Mouse (Mus musculus) B cell, adult 67 days (primary cell): Measurements from ENCODE around the gene Ampd2. TPM values are rescaled to one million over a fixed set of nuclear protein-coding genes. Genes with fewer than 3 reads are reported as not detected.

Experiments
- total RNA-seq, 2 experiments: library from RNA; stranded (reverse); gene quantifications; 4 replicates each; pipeline ENCODE4 v1.2.4; 2023

Ampd2 gene
- 10 to 100 TPM; 26.9 to 27.9 TPM for total RNA-seq

DNA sequence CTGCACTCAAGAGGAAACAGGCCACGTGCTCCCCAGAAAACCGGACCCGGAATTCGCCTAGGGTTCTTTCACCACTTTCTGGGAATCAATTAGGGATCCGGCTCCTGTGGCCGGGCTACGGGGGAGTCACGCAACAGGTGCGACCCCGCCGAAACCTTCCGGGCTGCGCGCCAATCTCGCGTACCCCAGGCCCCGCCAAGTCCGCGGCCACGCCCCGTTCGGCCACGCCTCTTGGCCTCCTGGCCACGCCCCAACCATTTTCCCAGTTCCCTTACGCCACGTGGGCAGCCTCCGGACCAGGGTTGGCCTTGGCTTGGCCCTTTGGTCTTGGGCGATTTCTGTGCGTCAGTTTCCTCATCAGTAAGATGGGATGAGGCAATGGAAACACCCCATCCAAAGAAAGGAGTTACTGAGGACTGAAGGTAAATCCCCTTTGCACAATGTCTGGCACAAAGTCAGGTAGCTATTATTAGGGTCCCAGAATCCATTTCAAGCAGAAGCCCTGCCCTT lies at the start of gene Ampd2:
Gene Ampd2, minus strand, starts transcription at position 182 of the 510 bp plus-strand sequence.

DNA sequence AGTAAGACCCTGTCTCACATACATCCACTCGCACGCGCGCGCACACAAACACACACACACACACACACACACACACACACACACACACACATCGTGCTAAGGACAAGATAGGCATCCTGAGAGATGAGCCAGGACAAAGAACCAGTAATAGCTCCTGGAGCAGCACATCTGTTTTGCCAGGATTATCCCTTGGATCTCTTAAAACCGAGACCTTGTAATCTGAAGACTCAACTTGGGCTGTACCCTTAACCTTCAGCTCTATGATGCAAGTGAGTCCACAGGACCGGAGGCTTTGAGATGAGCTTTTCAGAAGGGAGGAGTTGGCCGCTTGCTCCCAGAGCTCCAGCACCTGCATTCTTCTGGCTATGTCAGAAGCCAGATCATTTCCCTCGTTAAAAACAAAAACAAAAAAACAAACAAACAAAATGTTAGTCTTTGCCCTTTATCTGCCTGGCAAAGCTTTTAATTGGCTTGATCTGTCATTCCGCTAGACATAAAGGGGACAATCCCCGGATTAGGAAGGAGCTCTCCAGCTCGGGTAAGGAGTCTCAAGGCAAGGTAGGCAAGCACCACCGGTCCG lies 6.2 kb upstream of the Ampd2 start, which contains the start of gene Gnat2:
Gene Gnat2, plus strand, starts transcription at position 254 of the 580 bp plus-strand sequence.

DNA sequence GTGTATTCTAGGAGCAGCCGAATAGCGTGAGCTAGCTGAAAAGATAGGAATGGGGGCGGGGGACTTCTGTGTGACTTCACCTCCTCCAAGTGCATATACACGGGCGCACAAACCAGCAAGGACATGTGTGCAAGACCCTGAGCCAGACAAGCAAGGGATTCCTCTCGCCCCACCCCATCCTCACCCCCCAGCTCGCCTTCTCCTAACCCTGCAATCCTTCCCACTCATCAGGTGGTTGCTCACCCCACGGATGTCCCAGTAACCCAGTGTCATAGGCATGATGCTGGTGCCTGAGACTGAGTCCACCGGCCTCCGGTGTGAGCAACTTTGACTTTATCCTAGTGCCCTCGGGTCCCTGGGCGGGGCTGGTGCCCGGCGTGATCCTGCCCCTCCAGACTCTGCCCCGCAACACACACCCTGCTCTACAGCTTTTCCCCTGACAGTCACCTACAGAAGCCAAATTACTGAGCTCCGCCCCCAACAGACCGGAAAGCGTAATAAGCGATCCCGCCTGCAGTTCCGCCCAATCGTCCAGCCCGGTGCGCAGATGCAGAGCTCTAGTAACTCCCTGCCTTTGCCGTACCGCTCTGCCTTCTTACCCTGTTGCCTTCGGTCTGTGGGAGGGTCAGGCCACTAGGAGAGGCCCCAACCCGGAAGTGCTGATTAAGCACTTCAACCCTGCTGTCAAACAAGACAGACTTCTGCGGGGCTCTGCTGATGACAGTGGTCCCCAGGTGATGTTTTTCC lies 41.9 kb downstream of the Ampd2 start, which contains the start of gene Gstm4:
Gene Gstm4, minus strand, starts transcription at position 501 of the 747 bp plus-strand sequence.

Other genes starting within 250 kb of the Ampd2 start
- gene Eps8l3, start 209.4 kb downstream of the Ampd2 start, total RNA-seq = not detected
- not detected for gene Gstm5, start 190.8 kb downstream of the Ampd2 start, total RNA-seq
- gene Gstm7, start 154.8 kb downstream of the Ampd2 start, total RNA-seq = 1 to 10 TPM; 3.5 to 4.6 TPM
- gene Gstm6, start 142.9 kb downstream of the Ampd2 start, total RNA-seq = not detected
- gene Gstm3, start 117.4 kb downstream of the Ampd2 start, total RNA-seq = not detected
- gene Gstm2, start 100.2 kb downstream of the Ampd2 start, total RNA-seq = not detected
- 10 to 100 TPM; 15.3 to 18.1 TPM for gene Gstm1, start 68.7 kb downstream of the Ampd2 start, total RNA-seq
- 1 to 10 TPM; 6.0 to 6.5 TPM for gene Gstm4, start 41.8 kb downstream of the Ampd2 start, total RNA-seq
- under 1 TPM in 1 of 2 experiments, not detected in 1; 0.36 TPM for gene Gnat2, start 6.1 kb upstream of the Ampd2 start, total RNA-seq
- 10 to 100 TPM; 66.3 to 72.4 TPM for gene Gnai3, start 59.5 kb upstream of the Ampd2 start, total RNA-seq
- gene Gpr61, start 68.2 kb upstream of the Ampd2 start, total RNA-seq = not detected
- gene Amigo1, start 99.7 kb upstream of the Ampd2 start, total RNA-seq = 1 to 10 TPM; 2.5 to 2.9 TPM
- 10 to 100 TPM; 34.4 to 35.4 TPM for gene Cyb561d1, start 114.6 kb upstream of the Ampd2 start, total RNA-seq
- gene Atxn7l2, start 124.3 kb upstream of the Ampd2 start, total RNA-seq = 10 to 100 TPM; 31.8 to 35.8 TPM
- not detected for gene Sypl2, start 140.0 kb upstream of the Ampd2 start, total RNA-seq
- gene Psma5, start 170.3 kb upstream of the Ampd2 start, total RNA-seq = 10 to 100 TPM; 41.3 to 43.4 TPM
- gene Sort1, start 197.4 kb upstream of the Ampd2 start, total RNA-seq = under 1 TPM; 0.15 to 0.61 TPM